Mouse (Mus musculus) midbrain, embryonic 10.5 days (tissue): ENCODE measurements at regions not wholly inside any gene's neighbourhood (a gene's known extent, or its start where the extent isn't known, plus 50 kb on each side); places are given as distances from the start of the nearest gene placed in this dataset.

Experiments used
- DNase-seq: peaks from one replicate; pipeline ENCODE4 v3.0.0-alpha.2; 2017; ENCODE audit warnings: low spot score
- H3K27ac ChIP-seq: fragments of 300-500 bp; sonication (generic); replicated peaks from 2 replicates; pipeline ENCODE4 v1.5.1; 2016; ENCODE audit warnings: mild to moderate bottlenecking
- H3K27me3 ChIP-seq: fragments of 300-500 bp; sonication (generic); 2 replicates; pipeline ENCODE4 v1.6.1; 2016; ENCODE audit warnings: low read depth, mild to moderate bottlenecking; ENCODE audit not compliant: poor library complexity, severe bottlenecking
- H3K36me3 ChIP-seq: fragments of 300-500 bp; sonication (generic); 2 replicates; pipeline ENCODE4 v1.6.1; 2016; ENCODE audit warnings: mild to moderate bottlenecking, moderate library complexity
- H3K4me1 ChIP-seq: fragments of 300-500 bp; sonication (generic); 2 replicates; pipeline ENCODE4 v1.6.1; 2016
- H3K4me3 ChIP-seq: fragments of 300-500 bp; sonication (generic); 2 replicates; pipeline ENCODE4 v1.5.1; 2016; ENCODE audit warnings: mild to moderate bottlenecking, moderate library complexity
- H3K9me3 ChIP-seq: fragments of 300-500 bp; sonication (generic); replicated peaks from 2 replicates; pipeline ENCODE4 v1.6.1; 2016; ENCODE audit warnings: mild to moderate bottlenecking
- WGBS: fragments of 180-500 bp; shearing (Covaris S2); methylation state at CpG from one replicate; pipeline ENCODE4 v1.1.7; 2016; 5-methylcytosine and 5-hydroxymethylcytosine counted together

- Histone ChIP-seq H3K4me1 (peaks cover 15% of the 10 kb centered on the region), H3K9me3 (no peaks in the 10 kb centered on the region), H3K4me3 (no peak overlapping the region), H3K27ac (no peak overlapping the region), H3K27me3 (no peaks in the 10 kb centered on the region), H3K36me3 (no peaks in the 10 kb centered on the region)
- no peak for DNase-seq
- 86% methylated on average over 6 of the region's 6 CpGs for WGBS
Observed at GRCm38 (mm10) chr3:139780054-139780453, 574.6 kb downstream of the Stpg2 start.

- no peaks in the 10 kb centered on the region for H3K9me3 ChIP-seq
- DNase-seq: no peak
- no peaks in the 10 kb centered on the region for H3K27me3 ChIP-seq
- H3K27ac ChIP-seq: no peak overlapping the region
- peaks cover 15% of the 10 kb centered on the region for H3K4me1 ChIP-seq
- WGBS: 35% methylated on average over 3 of the region's 3 CpGs
- no peaks in the 10 kb centered on the region for H3K36me3 ChIP-seq
- no peak overlapping the region for H3K4me3 ChIP-seq
Observed at GRCm38 (mm10) chr3:139783406-139783805, 577.9 kb downstream of the Stpg2 start.

- Histone ChIP-seq H3K9me3 (no peaks in the 10 kb centered on the region), H3K4me1 (peaks cover 15% of the 10 kb centered on the region), H3K27me3 (no peaks in the 10 kb centered on the region), H3K27ac (no peak overlapping the region), H3K4me3 (no peak overlapping the region), H3K36me3 (no peaks in the 10 kb centered on the region)
- 91% methylated on average over 1 of the region's 1 CpGs for WGBS
- no peak for DNase-seq
Observed at GRCm38 (mm10) chr3:139786510-139786909, 581.0 kb downstream of the Stpg2 start.

GRCm38 (mm10) chr3:139788854-139789253, 583.4 kb downstream of the Stpg2 start:
- H3K4me1 ChIP-seq: peaks cover 4% of the 10 kb centered on the region
- H3K27me3 ChIP-seq: no peaks in the 10 kb centered on the region
- H3K4me3 ChIP-seq: no peak overlapping the region
- no peak overlapping the region for H3K27ac ChIP-seq
- WGBS: 86% methylated on average over 2 of the region's 2 CpGs
- H3K36me3 ChIP-seq: no peaks in the 10 kb centered on the region
- no peak for DNase-seq
- H3K9me3 ChIP-seq: no peaks in the 10 kb centered on the region

GRCm38 (mm10) chr3:139796685-139797084, 591.2 kb downstream of the Stpg2 start:
- 77% methylated on average over 1 of the region's 1 CpGs for WGBS
- Histone ChIP-seq H3K4me1 (no peaks in the 10 kb centered on the region), H3K27ac (no peak overlapping the region), H3K4me3 (no peak overlapping the region), H3K27me3 (no peaks in the 10 kb centered on the region), H3K9me3 (no peaks in the 10 kb centered on the region), H3K36me3 (no peaks in the 10 kb centered on the region)
- no peak for DNase-seq

- 89% methylated on average over 2 of the region's 2 CpGs for WGBS
- Histone ChIP-seq H3K4me1 (peaks cover 13% of the 10 kb centered on the region), H3K9me3 (no peaks in the 10 kb centered on the region), H3K4me3 (no peak overlapping the region), H3K27ac (no peak overlapping the region), H3K27me3 (no peaks in the 10 kb centered on the region), H3K36me3 (no peaks in the 10 kb centered on the region)
- DNase-seq: no peak
Observed at GRCm38 (mm10) chr3:139799059-139799458, 593.6 kb downstream of the Stpg2 start.

- Histone ChIP-seq H3K4me3 (no peak overlapping the region), H3K36me3 (no peaks in the 10 kb centered on the region), H3K27ac (peak overlapping the region; percentile 59; the same call in 1 of the 2 replicates), H3K9me3 (no peaks in the 10 kb centered on the region), H3K4me1 (peaks cover 13% of the 10 kb centered on the region), H3K27me3 (no peaks in the 10 kb centered on the region)
- WGBS: 44% methylated on average over 7 of the region's 7 CpGs
- peak; percentile 23 for DNase-seq
Observed at GRCm38 (mm10) chr3:139802716-139803710, 597.5 kb downstream of the Stpg2 start.

- Histone ChIP-seq H3K9me3 (no peaks in the 10 kb centered on the region), H3K36me3 (no peaks in the 10 kb centered on the region), H3K27me3 (no peaks in the 10 kb centered on the region), H3K4me3 (no peak overlapping the region), H3K4me1 (no peaks in the 10 kb centered on the region), H3K27ac (no peak overlapping the region)
- DNase-seq: no peak
- 90% methylated on average over 10 of the region's 10 CpGs for WGBS
Observed at GRCm38 (mm10) chr3:139828014-139828413, 622.5 kb downstream of the Stpg2 start.

- H3K4me3 ChIP-seq: no peak overlapping the region
- no peaks in the 10 kb centered on the region for H3K9me3 ChIP-seq
- H3K27me3 ChIP-seq: no peaks in the 10 kb centered on the region
- no peak for DNase-seq
- H3K4me1 ChIP-seq: no peaks in the 10 kb centered on the region
- no peaks in the 10 kb centered on the region for H3K36me3 ChIP-seq
- WGBS: 85% methylated on average over 2 of the region's 2 CpGs
- no peak overlapping the region for H3K27ac ChIP-seq
Observed at GRCm38 (mm10) chr3:139828581-139828980, 623.1 kb downstream of the Stpg2 start.

- DNase-seq: no peak
- no peak overlapping the region for H3K4me3 ChIP-seq
- H3K9me3 ChIP-seq: no peaks in the 10 kb centered on the region
- H3K36me3 ChIP-seq: no peaks in the 10 kb centered on the region
- H3K27ac ChIP-seq: no peak overlapping the region
- no peaks in the 10 kb centered on the region for H3K27me3 ChIP-seq
- no peaks in the 10 kb centered on the region for H3K4me1 ChIP-seq
- 90% methylated on average over 5 of the region's 5 CpGs for WGBS
Observed at GRCm38 (mm10) chr3:139832599-139832998, 627.1 kb downstream of the Stpg2 start.

GRCm38 (mm10) chr3:139842015-139842414, 636.5 kb downstream of the Stpg2 start:
- 88% methylated on average over 3 of the region's 3 CpGs for WGBS
- no peak overlapping the region for H3K4me3 ChIP-seq
- no peaks in the 10 kb centered on the region for H3K9me3 ChIP-seq
- H3K36me3 ChIP-seq: no peaks in the 10 kb centered on the region
- H3K27me3 ChIP-seq: no peaks in the 10 kb centered on the region
- no peak overlapping the region for H3K27ac ChIP-seq
- DNase-seq: no peak
- no peaks in the 10 kb centered on the region for H3K4me1 ChIP-seq

- Histone ChIP-seq H3K27ac (no peak overlapping the region), H3K9me3 (no peaks in the 10 kb centered on the region), H3K36me3 (no peaks in the 10 kb centered on the region), H3K27me3 (no peaks in the 10 kb centered on the region), H3K4me3 (no peak overlapping the region), H3K4me1 (no peaks in the 10 kb centered on the region)
- 90% methylated on average over 5 of the region's 5 CpGs for WGBS
- DNase-seq: no peak
Observed at GRCm38 (mm10) chr3:139842988-139843605, 637.6 kb downstream of the Stpg2 start.

- 75% methylated on average over 3 of the region's 3 CpGs for WGBS
- Histone ChIP-seq H3K4me1 (no peaks in the 10 kb centered on the region), H3K4me3 (no peak overlapping the region), H3K9me3 (no peaks in the 10 kb centered on the region), H3K27ac (no peak overlapping the region), H3K27me3 (no peaks in the 10 kb centered on the region), H3K36me3 (no peaks in the 10 kb centered on the region)
- no peak for DNase-seq
Observed at GRCm38 (mm10) chr3:139844443-139844842, 638.9 kb downstream of the Stpg2 start.
